8 mouse cellular contexts compared by ENCODE assay signal in genomic region chr4:106827738-106828361, GRCm38 (mm10). TPM values are rescaled to one million over a fixed set of nuclear protein-coding genes. Genes with fewer than 3 reads are reported as not detected.
DNase-seq lines count a peak whose midpoint lies in the region; ATAC-seq and TF ChIP-seq lines count a peak whose summit lies in the region.

No protein-coding gene starts in this region.

- peaks cover 28% of the 10 kb centered on the region for H3K4me1 ChIP-seq in hindbrain, embryonic 10.5 days (replicated peaks)
- no peaks in the 10 kb centered on the region for H3K4me1 ChIP-seq in lung, postnatal 0 days (ENCODE audit: insufficient read depth, low read depth, low read length)

- TF ChIP-seq CTCF in lung, postnatal 0 days (IDR thresholded peaks at IDR 0.05): peak; percentile 57

- no peaks in the 10 kb centered on the region for H3K36me3 ChIP-seq in hindbrain, embryonic 10.5 days
- no peaks in the 10 kb centered on the region for H3K36me3 ChIP-seq in lung, postnatal 0 days (ENCODE audit: insufficient read depth, low read length)

- peak overlapping the region; percentile 54 for H3K4me3 ChIP-seq in hindbrain, embryonic 10.5 days
- H3K4me3 ChIP-seq in lung, postnatal 0 days (ENCODE audit: low read depth, low read length): peak overlapping the region; percentile 24

- under 1% methylated on average over 42 of the region's 42 CpGs for WGBS in hindbrain, embryonic 10.5 days
- WGBS in lung, postnatal 0 days: 1% methylated on average over 40 of the region's 42 CpGs

- TF ChIP-seq EP300 in lung, postnatal 0 days (IDR thresholded peaks at IDR 0.05): no peak

- H3K9me3 ChIP-seq in hindbrain, embryonic 10.5 days: no peaks in the 10 kb centered on the region
- H3K9me3 ChIP-seq in lung, postnatal 0 days (ENCODE audit: low read length): no peaks in the 10 kb centered on the region

- DNase-seq in MEL-GATA-1-ER (ENCODE audit: extremely low read depth, low read depth): peak; percentile 51
- peak; percentile 55 for DNase-seq in cerebellum, adult 9-11 months
- DNase-seq in frontal cortex, adult 2 months (ENCODE audit: extremely low spot score in 1 of 2, low spot score in 1 of 2): peak; percentile 46 to 78
- DNase-seq in hindbrain, embryonic 10.5 days (ENCODE audit: low spot score): peak; percentile 49
- peak; percentile 69 for DNase-seq in layer of hippocampus, postnatal 14 days (ENCODE audit: low spot score in 2 of 2)
- peak; percentile 92 for DNase-seq in lung, postnatal 0 days (ENCODE audit: low spot score)
- DNase-seq in ovary, postnatal 10 days (ENCODE audit: low spot score): peak; percentile 46
- DNase-seq in thymus, postnatal 10 days (ENCODE audit: low spot score in 2 of 2): peak; percentile 88 to 89

- peak overlapping the region; percentile 67 for H3K4me2 ChIP-seq in lung, postnatal 0 days (replicated peaks; ENCODE audit: low read depth, low read length)

- peak; percentile 88 for ATAC-seq in lung, postnatal 0 days

- H3K27ac ChIP-seq in hindbrain, embryonic 10.5 days: peak overlapping the region; percentile 79
- no peak overlapping the region for H3K27ac ChIP-seq in lung, postnatal 0 days (ENCODE audit: low read length)

- H3K27me3 ChIP-seq in hindbrain, embryonic 10.5 days (ENCODE audit: insufficient read depth, poor library complexity, severe bottlenecking): peaks cover 50% of the 10 kb centered on the region
- no peaks in the 10 kb centered on the region for H3K27me3 ChIP-seq in lung, postnatal 0 days (replicated peaks; ENCODE audit: insufficient read depth, low read length)

- 0 out of 2 replicates have a peak overlapping the region, but pooled peaks have one; percentile 23 for H3K9ac ChIP-seq in lung, postnatal 0 days (replicated peaks; ENCODE audit: low read depth)

RNA-seq across cellular contexts. Expression of gene Acot11, which starts 23.1 kb away (rescaled TPM):
- polyA plus RNA-seq in frontal cortex, adult 2 months (2012; rRNA removed): 19.4 and 21.4 TPM in 2 replicates
- polyA plus RNA-seq in hindbrain, embryonic 10.5 days (2016; fragmentation: Nextera tagmentation; extraction: Ambion mirVana): 1.8 and 2.2 TPM in 2 replicates
- total RNA-seq in layer of hippocampus, postnatal 14 days (2021): 10 to 100 TPM; 43.7 to 53.3 TPM
- polyA plus RNA-seq in lung, postnatal 0 days (2015; fragmentation: Nextera tagmentation; extraction: Ambion mirVana): 0.93 and 0.96 TPM in 2 replicates
